Mouse (Mus musculus): ENCODE data around the gene Aox2. TPM values are rescaled to one million over a fixed set of nuclear protein-coding genes. Genes with fewer than 3 reads are reported as not detected.
"Not testable (repeated sequence)": the region's sequence is repeated elsewhere in the genome, so short reads cannot be mapped to it uniquely, and the experiment has no call there.

Gene Aox2
- polyA plus RNA-seq, 1 experiment, result 0.03 TPM

- peak; percentile 70 for DNase-seq
- Histone ChIP-seq H3K27ac (ENCODE audit: insufficient read depth, low read depth, low read length) (no peak overlapping the region), H3K36me3 (ENCODE audit: control insufficient read depth, insufficient read depth, low read length) (no peaks in the 10 kb centered on the region), H3K27me3 (replicated peaks; ENCODE audit: control insufficient read depth, insufficient read depth, low read length) (no peaks in the 10 kb centered on the region), H3K4me1 (ENCODE audit: control insufficient read depth, insufficient read depth, low read length) (no peaks in the 10 kb centered on the region), H3K4me3 (ENCODE audit: insufficient read depth, low read depth, low read length) (no peak overlapping the region)
- no peak for TF ChIP-seq POLR2A (IDR thresholded peaks at IDR 0.05; ENCODE audit: low read depth, low read length)
- TF ChIP-seq CTCF (conservative IDR thresholded peaks at IDR 0.05; ENCODE audit: insufficient read depth, insufficient read length, low read depth, low read length), result no peak
- 75% methylated on average over 12 of the region's 12 CpGs for WGBS
These were observed 86.4 kb downstream of the Aox2 start for GRCm38 (mm10) chr1:58364551-58364950.

- DNase-seq, result no peak
- TF ChIP-seq CTCF (conservative IDR thresholded peaks at IDR 0.05; ENCODE audit: insufficient read depth, insufficient read length, low read depth, low read length), result no peak
- H3K36me3 ChIP-seq (ENCODE audit: control insufficient read depth, insufficient read depth, low read length), result no peaks in the 10 kb centered on the region
- H3K4me1 ChIP-seq (ENCODE audit: control insufficient read depth, insufficient read depth, low read length), result no peaks in the 10 kb centered on the region
- no peak overlapping the region for H3K4me3 ChIP-seq (ENCODE audit: insufficient read depth, low read depth, low read length)
- no peak overlapping the region for H3K27ac ChIP-seq (ENCODE audit: insufficient read depth, low read depth, low read length)
- no peaks in the 10 kb centered on the region for H3K27me3 ChIP-seq (replicated peaks; ENCODE audit: control insufficient read depth, insufficient read depth, low read length)
- WGBS, result 96% methylated on average over 3 of the region's 3 CpGs
These were observed 87.7 kb downstream of the Aox2 start for GRCm38 (mm10) chr1:58365829-58366228.

GRCm38 (mm10) chr1:58366737-58367471 is 88.8 kb downstream of the Aox2 start:
- Histone ChIP-seq H3K27ac (ENCODE audit: insufficient read depth, low read depth, low read length) (no peak overlapping the region), H3K27me3 (replicated peaks; ENCODE audit: control insufficient read depth, insufficient read depth, low read length) (no peaks in the 10 kb centered on the region), H3K36me3 (ENCODE audit: control insufficient read depth, insufficient read depth, low read length) (no peaks in the 10 kb centered on the region), H3K4me1 (ENCODE audit: control insufficient read depth, insufficient read depth, low read length) (no peaks in the 10 kb centered on the region), H3K4me3 (ENCODE audit: insufficient read depth, low read depth, low read length) (no peak overlapping the region)
- 64% methylated on average over 12 of the region's 12 CpGs for WGBS
- peak; percentile 61 for DNase-seq
- TF ChIP-seq CTCF (conservative IDR thresholded peaks at IDR 0.05; ENCODE audit: insufficient read depth, insufficient read length, low read depth, low read length) (no peak), POLR2A (IDR thresholded peaks at IDR 0.05; ENCODE audit: low read depth, low read length) (no peak)

- no peaks in the 10 kb centered on the region for H3K4me1 ChIP-seq (ENCODE audit: control insufficient read depth, insufficient read depth, low read length)
- DNase-seq, result no peak
- no peak overlapping the region for H3K4me3 ChIP-seq (ENCODE audit: insufficient read depth, low read depth, low read length)
- H3K27ac ChIP-seq (ENCODE audit: insufficient read depth, low read depth, low read length), result no peak overlapping the region
- H3K27me3 ChIP-seq (replicated peaks; ENCODE audit: control insufficient read depth, insufficient read depth, low read length), result no peaks in the 10 kb centered on the region
- no peaks in the 10 kb centered on the region for H3K36me3 ChIP-seq (ENCODE audit: control insufficient read depth, insufficient read depth, low read length)
- WGBS, result 79% methylated on average over 2 of the region's 2 CpGs
- TF ChIP-seq POLR2A (IDR thresholded peaks at IDR 0.05; ENCODE audit: low read depth, low read length) (no peak), CTCF (conservative IDR thresholded peaks at IDR 0.05; ENCODE audit: insufficient read depth, insufficient read length, low read depth, low read length) (no peak)
These were observed 91.6 kb downstream of the Aox2 start for GRCm38 (mm10) chr1:58369716-58370115.

GRCm38 (mm10) chr1:58374266-58374665 is 96.1 kb downstream of the Aox2 start:
- not testable (repeated sequence) for DNase-seq; H3K27ac ChIP-seq (ENCODE audit: insufficient read depth, low read depth, low read length); H3K4me3 ChIP-seq (ENCODE audit: insufficient read depth, low read depth, low read length); H3K27me3 ChIP-seq (replicated peaks; ENCODE audit: control insufficient read depth, insufficient read depth, low read length); H3K36me3 ChIP-seq (ENCODE audit: control insufficient read depth, insufficient read depth, low read length); H3K4me1 ChIP-seq (ENCODE audit: control insufficient read depth, insufficient read depth, low read length)
- WGBS, result 69% methylated on average over 2 of the region's 2 CpGs

GRCm38 (mm10) chr1:58375574-58376147 is 97.5 kb downstream of the Aox2 start:
- Histone ChIP-seq H3K4me3 (ENCODE audit: insufficient read depth, low read depth, low read length) (no peak overlapping the region), H3K27ac (ENCODE audit: insufficient read depth, low read depth, low read length) (no peak overlapping the region), H3K36me3 (ENCODE audit: control insufficient read depth, insufficient read depth, low read length) (no peaks in the 10 kb centered on the region), H3K27me3 (replicated peaks; ENCODE audit: control insufficient read depth, insufficient read depth, low read length) (no peaks in the 10 kb centered on the region), H3K4me1 (ENCODE audit: control insufficient read depth, insufficient read depth, low read length) (no peaks in the 10 kb centered on the region)
- TF ChIP-seq CTCF (conservative IDR thresholded peaks at IDR 0.05; ENCODE audit: insufficient read depth, insufficient read length, low read depth, low read length), result no peak
- no peak for TF ChIP-seq POLR2A (IDR thresholded peaks at IDR 0.05; ENCODE audit: low read depth, low read length)
- DNase-seq, result no peak
- 75% methylated on average over 3 of the region's 3 CpGs for WGBS

GRCm38 (mm10) chr1:58382586-58383281 is 104.6 kb downstream of the Aox2 start:
- TF ChIP-seq POLR2A (IDR thresholded peaks at IDR 0.05; ENCODE audit: low read depth, low read length) (no peak), CTCF (conservative IDR thresholded peaks at IDR 0.05; ENCODE audit: insufficient read depth, insufficient read length, low read depth, low read length) (no peak)
- peak; percentile 71 for DNase-seq

More at GRCm38 (mm10) chr1:58382586-58383281, 104.6 kb downstream of the Aox2 start:
- H3K4me3 ChIP-seq (ENCODE audit: insufficient read depth, low read depth, low read length), result no peak overlapping the region
- no peaks in the 10 kb centered on the region for H3K36me3 ChIP-seq (ENCODE audit: control insufficient read depth, insufficient read depth, low read length)
- no peaks in the 10 kb centered on the region for H3K27me3 ChIP-seq (replicated peaks; ENCODE audit: control insufficient read depth, insufficient read depth, low read length)
- no peaks in the 10 kb centered on the region for H3K4me1 ChIP-seq (ENCODE audit: control insufficient read depth, insufficient read depth, low read length)
- no peak overlapping the region for H3K27ac ChIP-seq (ENCODE audit: insufficient read depth, low read depth, low read length)
- 64% methylated on average over 5 of the region's 5 CpGs for WGBS

All from kidney, adult 2 months (tissue).